Mouse (Mus musculus) thymus, postnatal 14 days (tissue): ENCODE measurements around the gene Apoa1.
A peak's percentile ranks its signal among the peaks of the same experiment; 100 is the strongest.

ENCODE experiments used
- DNase-seq: peaks from one replicate; pipeline ENCODE4 v3.0.0; 2021

Gene Apoa1

GRCm38 (mm10) chr9:46228491-46228890 lies at the start of gene Apoa1:
Gene Apoa1 (plus strand): TSS chr9:46228580.
- DNase-seq = no peak

- no peak for DNase-seq
These were observed 49.8 kb upstream of the Apoa1 start for GRCm38 (mm10) chr9:46178595-46178994.

- no peak for DNase-seq
These were observed 47.1 kb upstream of the Apoa1 start for GRCm38 (mm10) chr9:46181297-46181696.

DNA sequence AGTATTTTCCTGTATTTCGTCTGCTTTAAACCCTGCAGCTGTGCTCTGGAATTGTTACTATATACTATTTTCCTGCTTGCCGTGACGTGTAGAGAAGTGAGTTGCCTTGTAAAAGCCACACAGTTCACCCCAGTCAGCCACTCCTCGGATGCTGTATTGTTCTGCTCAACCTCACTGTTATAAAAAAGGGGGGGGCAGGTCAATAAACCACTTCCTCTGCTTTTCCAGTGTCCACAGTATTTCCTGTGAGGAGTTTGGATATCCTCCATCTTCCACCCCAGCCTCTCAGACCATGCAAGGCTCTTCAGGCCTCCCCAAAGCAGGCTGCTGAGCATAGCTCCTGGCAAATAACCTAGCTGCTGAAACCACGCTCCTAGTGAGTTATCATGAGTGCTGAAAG lies 43.8 kb upstream of the Apoa1 start:
- DNase-seq = no peak

DNA sequence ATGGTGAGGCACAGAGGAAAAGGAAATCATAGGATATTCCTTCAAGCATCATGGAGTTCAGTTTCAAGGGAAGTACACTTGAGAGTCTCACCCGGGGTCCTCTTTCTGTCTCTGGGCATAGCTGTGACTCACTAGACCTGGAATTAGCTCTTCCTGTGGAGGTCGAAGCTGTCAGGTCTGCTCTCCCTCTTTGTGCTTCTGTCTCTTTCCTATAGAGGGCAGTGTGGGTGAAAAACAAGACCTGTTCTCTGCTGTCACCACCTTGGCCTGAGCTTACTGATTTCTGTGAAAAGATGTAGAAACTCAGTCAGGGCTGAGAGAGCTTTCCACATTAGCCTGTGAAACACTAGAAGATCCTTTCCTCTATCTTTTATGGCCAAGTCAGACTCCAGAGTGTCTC lies 43.2 kb upstream of the Apoa1 start:
- DNase-seq = peak; percentile 71

DNA sequence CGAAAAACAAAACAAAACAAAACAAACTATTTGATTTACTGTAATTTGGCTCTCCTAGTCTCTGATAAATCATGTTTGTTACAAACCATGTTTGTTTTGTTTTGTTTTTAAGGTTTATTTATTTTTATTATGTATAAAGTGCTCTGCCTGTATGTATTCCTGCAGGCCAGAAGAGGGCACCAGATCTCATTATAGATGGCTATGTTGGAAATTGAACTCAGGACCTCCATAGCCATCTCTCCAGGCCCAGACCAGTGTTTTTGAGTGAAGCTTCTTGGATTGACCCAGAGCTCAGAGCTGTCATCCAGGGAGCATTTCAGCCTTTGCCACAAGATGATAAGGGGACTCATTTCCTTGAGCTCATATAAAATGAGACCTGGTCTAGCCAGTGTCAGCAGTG lies 42.0 kb upstream of the Apoa1 start:
- no peak for DNase-seq

GRCm38 (mm10) chr9:46188370-46188769 lies 40.0 kb upstream of the Apoa1 start:
- DNase-seq = no peak

GRCm38 (mm10) chr9:46188956-46189355 lies 39.4 kb upstream of the Apoa1 start:
- DNase-seq = no peak

GRCm38 (mm10) chr9:46189381-46189780 lies 39.0 kb upstream of the Apoa1 start:
- no peak for DNase-seq

GRCm38 (mm10) chr9:46191234-46191633 lies 37.1 kb upstream of the Apoa1 start:
- DNase-seq = no peak

DNA sequence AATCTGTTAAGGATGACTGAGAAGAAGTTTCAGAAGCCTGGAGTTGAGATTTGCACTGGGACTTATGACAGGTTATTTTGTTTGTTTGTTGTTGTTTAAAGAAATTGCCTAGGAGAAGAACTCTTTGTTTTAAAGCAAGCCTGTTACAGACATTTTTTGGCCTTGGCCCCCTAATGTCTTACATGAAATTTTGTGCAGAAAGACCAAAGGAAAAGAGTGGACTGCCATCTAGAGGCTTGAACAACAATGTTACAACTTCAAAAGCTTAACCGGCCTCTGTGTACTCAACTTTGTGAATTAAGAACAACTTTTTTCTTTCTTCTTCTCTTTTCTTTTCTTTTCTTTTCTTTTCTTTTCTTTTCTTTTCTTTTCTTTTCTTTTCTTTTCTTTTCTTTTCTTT lies 36.7 kb upstream of the Apoa1 start:
- DNase-seq = peak; percentile 49

GRCm38 (mm10) chr9:46192642-46193041 lies 35.7 kb upstream of the Apoa1 start:
- DNase-seq = no peak

GRCm38 (mm10) chr9:46194809-46195208 lies 33.6 kb upstream of the Apoa1 start:
- DNase-seq = no peak

GRCm38 (mm10) chr9:46196699-46197169 lies 31.6 kb upstream of the Apoa1 start:
- no peak for DNase-seq

DNA sequence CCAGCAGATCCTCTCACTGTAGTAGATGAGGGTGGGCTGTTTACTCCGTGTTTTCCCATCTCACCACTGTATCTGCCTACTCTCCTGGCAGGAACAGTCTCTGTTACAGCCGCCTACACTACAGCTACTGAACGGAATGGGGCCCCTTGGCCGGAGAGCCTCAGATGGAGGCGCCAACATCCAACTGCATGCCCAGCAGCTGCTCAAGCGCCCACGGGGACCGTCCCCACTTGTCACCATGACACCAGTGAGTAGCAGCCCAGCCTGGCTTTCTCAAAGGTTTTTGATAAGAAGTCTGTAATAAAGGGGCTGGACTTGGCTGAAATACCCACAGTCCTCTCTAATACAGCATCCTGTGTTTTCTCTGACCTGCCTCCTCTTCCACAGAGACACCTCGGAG lies 29.9 kb upstream of the Apoa1 start:
- DNase-seq = no peak

- no peak for DNase-seq
These were observed 29.4 kb upstream of the Apoa1 start for GRCm38 (mm10) chr9:46198936-46199335.

GRCm38 (mm10) chr9:46199609-46200008 lies 28.8 kb upstream of the Apoa1 start:
- no peak for DNase-seq

GRCm38 (mm10) chr9:46206834-46207500 lies 21.4 kb upstream of the Apoa1 start:
- DNase-seq = no peak

DNA sequence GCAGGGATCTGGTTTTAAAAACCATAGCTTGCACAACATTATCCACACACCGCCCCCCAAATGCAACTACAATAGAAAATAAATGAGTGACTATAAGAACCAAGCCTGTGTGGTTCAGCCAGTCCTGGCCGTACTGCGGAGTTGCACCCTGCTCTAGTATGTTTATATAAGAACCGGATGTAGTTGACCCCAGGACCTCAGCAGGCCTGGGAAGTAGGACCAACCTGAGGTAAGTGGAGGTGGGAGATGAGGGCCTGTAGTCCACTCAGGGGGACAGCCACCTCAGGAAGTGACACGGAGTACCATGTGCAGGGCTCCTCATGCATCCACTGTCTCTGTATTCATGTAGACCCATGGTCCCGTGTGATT lies 20.9 kb upstream of the Apoa1 start:
- no peak for DNase-seq

- DNase-seq = no peak
These were observed 19.9 kb upstream of the Apoa1 start for GRCm38 (mm10) chr9:46208401-46208974.

DNA sequence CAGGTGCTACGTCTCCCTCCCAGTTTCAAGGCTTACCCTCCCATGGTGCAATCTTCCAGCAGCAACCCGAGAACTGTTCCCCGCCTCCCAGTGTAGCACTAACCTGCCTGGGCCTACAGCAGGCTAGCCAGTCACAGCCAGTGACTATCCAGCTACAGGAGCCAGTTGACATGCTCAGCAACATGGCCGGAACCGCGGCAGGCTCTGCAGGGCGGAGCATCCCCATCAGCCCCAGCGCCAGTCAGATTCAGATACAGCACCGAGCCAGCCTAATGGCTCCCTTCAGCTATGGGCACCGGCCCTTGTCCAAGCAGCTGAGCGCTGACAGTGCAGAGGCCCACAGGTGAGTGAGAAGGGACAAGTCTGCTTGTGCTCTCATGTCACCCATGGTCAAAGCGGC lies 17.9 kb upstream of the Apoa1 start:
- DNase-seq = no peak

DNA sequence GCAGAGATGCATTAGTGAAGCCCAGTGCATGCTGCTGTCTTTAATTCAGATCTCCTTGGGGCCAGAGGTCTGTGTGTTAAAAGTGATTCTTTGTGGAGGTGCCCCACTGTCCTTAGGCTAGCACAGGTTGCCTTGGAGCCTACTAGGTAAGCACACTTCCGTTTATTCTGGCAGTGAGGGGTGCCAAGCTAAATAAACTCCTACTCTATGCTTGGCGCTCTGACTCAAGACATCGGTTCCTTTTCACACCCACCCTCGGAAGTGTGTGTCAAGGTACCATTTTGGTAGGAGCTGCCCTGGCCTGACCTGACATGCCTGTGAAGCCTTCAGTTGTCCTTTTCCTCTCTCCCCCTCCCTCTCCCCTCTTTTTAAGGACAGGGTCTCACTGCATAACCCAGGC lies 14.1 kb upstream of the Apoa1 start:
- no peak for DNase-seq

GRCm38 (mm10) chr9:46214946-46215337 lies 13.4 kb upstream of the Apoa1 start:
- DNase-seq = no peak

DNA sequence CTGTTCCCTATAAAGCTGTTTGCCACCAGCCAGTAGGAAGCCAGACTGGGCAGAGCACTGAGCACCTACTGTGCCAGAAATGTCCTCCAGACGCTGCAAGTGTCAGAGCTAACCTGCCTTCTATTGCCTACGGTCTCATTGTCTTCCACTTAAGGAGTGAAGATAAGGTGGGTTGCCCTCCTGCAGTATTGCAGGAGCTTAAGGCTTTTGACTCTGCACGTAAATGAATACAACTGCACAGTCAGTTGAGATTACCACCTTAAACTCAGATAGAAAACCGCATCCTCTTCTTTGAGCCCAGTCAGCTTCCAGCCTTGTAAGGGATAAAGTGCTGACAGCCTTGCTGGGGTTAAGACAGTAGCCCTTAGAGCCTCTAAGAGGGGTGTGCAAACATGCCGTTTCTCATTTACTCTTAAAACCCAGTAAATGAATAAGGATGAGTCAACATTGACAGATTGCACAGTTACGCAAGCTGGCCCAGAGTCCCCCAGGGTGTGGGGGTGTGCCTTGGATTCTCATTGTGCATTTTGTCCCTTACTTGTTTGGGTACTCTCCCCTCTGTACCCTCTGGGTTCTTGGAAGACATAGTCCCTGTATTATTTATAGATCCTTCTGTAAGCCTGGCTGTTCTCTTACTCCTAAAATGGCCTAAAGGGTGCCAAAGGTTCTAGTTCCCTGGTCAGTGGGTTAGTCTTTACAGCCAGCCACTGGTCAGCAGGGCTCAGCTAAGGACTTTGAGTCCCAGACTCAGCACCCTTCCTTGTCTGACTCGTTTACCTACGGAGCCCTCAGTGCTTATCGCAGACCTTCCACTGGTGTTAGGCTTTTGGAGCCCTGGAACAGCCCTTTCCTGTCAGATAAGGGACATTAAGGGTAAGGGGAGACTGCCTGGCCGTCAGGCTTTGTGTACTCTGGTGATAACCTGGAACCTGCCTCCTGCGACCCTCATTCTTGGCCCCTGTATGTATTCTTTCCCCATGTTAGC lies 12.8 kb upstream of the Apoa1 start:
- DNase-seq = no peak
